Mouse (Mus musculus) neural tube, embryonic 12.5 days (tissue): ENCODE data around the gene Coro1c. TPM values are rescaled to one million over a fixed set of nuclear protein-coding genes. Genes with fewer than 3 reads are reported as not detected.
A peak's percentile ranks its signal among the peaks of the same experiment; 100 is the strongest.
"Not testable (repeated sequence)": the region's sequence is repeated elsewhere in the genome, so short reads cannot be mapped to it uniquely, and the experiment has no call there.

Source experiments
- ATAC-seq: fragments of 200-750 bp; cut with Nextera tagmentation; 2 replicates; pipeline ENCODE4 v1.8.0; 2017; ENCODE audit warnings: low read depth, mild to moderate bottlenecking, moderate TSS enrichment, moderate library complexity; ENCODE audit not compliant: low FRiP score
- H3K27ac ChIP-seq: fragments of 300-500 bp; sonication (generic); 2 replicates; pipeline ENCODE4 v1.5.1; 2016
- H3K27me3 ChIP-seq: fragments of 300-500 bp; sonication (generic); replicated peaks from 2 replicates; pipeline ENCODE4 v1.6.1; 2016; ENCODE audit warnings: mild to moderate bottlenecking
- H3K36me3 ChIP-seq: fragments of 300-500 bp; sonication (generic); 2 replicates; pipeline ENCODE4 v1.6.1; 2016; ENCODE audit warnings: mild to moderate bottlenecking
- H3K4me1 ChIP-seq: fragments of 300-500 bp; sonication (generic); 2 replicates; pipeline ENCODE4 v1.6.1; 2016
- H3K4me2 ChIP-seq: fragments of 300-500 bp; sonication (generic); replicated peaks from 2 replicates; pipeline ENCODE4 v1.6.1; 2016; ENCODE audit warnings: mild to moderate bottlenecking
- H3K4me3 ChIP-seq: fragments of 300-500 bp; sonication (generic); 2 replicates; pipeline ENCODE4 v1.5.1; 2016
- H3K9ac ChIP-seq: fragments of 300-500 bp; sonication (generic); 2 replicates; pipeline ENCODE4 v1.6.1; 2016; ENCODE audit warnings: mild to moderate bottlenecking
- H3K9me3 ChIP-seq: fragments of 300-500 bp; sonication (generic); 2 replicates; pipeline ENCODE4 v1.6.1; 2016; ENCODE audit warnings: mild to moderate bottlenecking
- WGBS: fragments of 180-500 bp; shearing (Covaris S2); methylation state at CpG from one replicate; pipeline ENCODE4 v1.1.7; 2016; 5-methylcytosine and 5-hydroxymethylcytosine counted together
- polyA plus RNA-seq: library from polyadenylated mRNA; unstranded; fragments of >200 nt; fragmentation: Nextera tagmentation; extraction: Ambion mirVana; gene quantifications from 2 replicates; pipeline ENCODE4 v1.2.1, GENCODE M21; 2016

Gene Coro1c
- polyA plus RNA-seq, 1 experiment from 2014 or later: 292 TPM

DNA sequence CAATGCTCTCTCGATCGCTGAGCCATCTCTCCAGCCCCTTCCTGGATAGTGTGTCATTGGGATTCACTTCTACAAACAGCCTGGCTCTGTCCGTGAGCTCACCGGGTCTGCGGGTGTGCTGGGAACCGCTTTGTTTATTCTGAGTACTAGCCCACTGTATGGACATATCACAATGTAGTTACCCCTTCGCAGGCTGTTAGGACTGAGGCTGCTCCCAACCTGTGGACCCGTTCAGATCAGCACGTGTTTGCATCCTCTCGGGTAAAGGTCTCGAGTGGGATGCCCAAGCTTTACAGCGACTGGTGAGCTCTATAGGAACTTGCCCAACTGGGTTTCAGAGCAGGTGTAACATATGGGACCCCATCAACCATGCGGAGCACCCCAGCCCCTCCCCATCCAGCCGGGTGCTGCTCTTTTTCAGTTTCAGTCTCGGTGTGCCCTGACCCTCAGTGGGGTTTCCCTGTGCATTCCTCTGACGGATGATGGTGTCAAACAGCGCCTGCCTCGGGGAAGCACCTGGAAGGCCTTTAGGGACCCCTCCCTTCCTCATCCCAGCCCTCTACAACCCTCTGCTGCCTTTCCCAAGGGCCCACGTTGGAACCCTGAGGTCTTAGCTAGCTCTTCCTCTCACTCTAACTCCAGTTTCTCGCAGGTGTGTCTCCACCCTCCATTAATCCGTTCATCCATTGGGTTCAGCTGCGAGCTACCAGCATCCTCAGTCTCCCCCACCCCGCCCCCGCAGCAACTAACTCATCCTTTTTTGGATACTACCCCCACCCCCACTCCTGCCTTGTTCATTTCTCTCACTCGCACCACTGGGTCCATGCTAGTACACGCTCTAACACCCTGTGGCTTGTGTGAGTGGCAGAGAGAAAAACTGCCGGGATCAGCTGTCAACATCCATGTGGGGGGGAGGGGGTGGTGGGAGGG is 94.2 kb downstream of the Coro1c start:
- Histone ChIP-seq H3K36me3 (no peaks in the 10 kb centered on the region), H3K4me1 (no peaks in the 10 kb centered on the region), H3K4me2 (no peak overlapping the region), H3K4me3 (no peak overlapping the region), H3K27ac (no peak overlapping the region), H3K9ac (no peak overlapping the region), H3K9me3 (no peaks in the 10 kb centered on the region), H3K27me3 (no peaks in the 10 kb centered on the region)
- 41% methylated on average over 27 of the region's 27 CpGs for WGBS
- ATAC-seq: no peak

DNA sequence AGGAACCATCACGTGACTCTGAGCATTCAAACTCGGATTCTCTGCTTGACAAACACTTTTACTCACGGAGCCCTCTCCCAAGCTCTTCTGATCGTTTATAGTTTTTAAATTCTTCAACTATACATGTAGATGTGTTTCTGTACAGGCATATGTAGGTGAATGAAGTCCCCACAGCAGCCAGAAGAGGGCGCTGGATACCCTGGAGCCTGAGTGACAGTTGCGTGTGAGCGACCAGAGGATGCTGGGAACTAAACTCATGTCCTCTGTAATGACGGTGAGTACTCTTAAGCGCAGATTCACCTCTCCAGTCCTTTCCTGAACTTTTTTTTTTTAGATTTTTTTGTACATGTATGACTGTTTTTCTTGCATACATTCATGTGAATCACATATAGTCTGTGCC is 95.0 kb downstream of the Coro1c start:
- ATAC-seq: no peak
- no peaks in the 10 kb centered on the region for H3K27me3 ChIP-seq

GRCm38 (mm10) chr5:113812638-113813037 is 95.9 kb downstream of the Coro1c start:
- Histone ChIP-seq H3K36me3 (no peaks in the 10 kb centered on the region), H3K27me3 (no peaks in the 10 kb centered on the region), H3K9ac (no peak overlapping the region), H3K27ac (no peak overlapping the region), H3K4me1 (no peaks in the 10 kb centered on the region), H3K9me3 (no peaks in the 10 kb centered on the region), H3K4me2 (no peak overlapping the region), H3K4me3 (no peak overlapping the region)
- ATAC-seq: no peak
- WGBS: 94% methylated on average over 2 of the region's 2 CpGs

More for the DNA sequence above, 95.0 kb downstream of the Coro1c start:
- Histone ChIP-seq H3K36me3 (no peaks in the 10 kb centered on the region), H3K4me3 (no peak overlapping the region), H3K27ac (no peak overlapping the region), H3K9ac (no peak overlapping the region), H3K4me2 (no peak overlapping the region), H3K9me3 (no peaks in the 10 kb centered on the region), H3K4me1 (no peaks in the 10 kb centered on the region)
- WGBS: 22% methylated on average over 9 of the region's 9 CpGs

DNA sequence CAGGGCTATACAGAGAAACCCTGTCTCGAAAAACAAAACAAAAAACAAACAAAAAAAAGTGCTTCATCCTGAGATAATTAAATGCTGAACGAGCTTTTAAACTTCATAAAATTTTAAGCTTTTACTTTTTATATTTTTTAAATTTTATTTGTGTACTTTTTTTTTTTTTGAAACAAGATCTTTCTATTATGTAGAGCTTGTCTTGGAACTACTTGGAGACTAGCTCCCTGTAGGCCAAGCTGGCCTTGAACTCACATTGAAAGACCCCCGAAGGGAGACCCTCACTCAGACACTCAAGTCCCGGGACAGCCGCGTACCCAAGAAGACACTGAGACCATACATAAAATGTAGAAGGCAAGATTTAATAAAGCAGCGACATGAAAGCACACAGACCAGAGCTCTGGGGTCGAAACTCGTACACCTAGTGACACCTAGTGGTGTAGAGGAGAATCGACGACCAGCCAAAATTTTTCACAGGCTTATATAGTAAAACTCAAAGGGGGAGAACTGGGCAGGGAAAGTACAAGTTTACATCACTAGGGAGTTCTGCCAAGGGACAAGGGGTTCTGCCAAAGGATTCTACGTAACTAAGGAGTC is 96.6 kb downstream of the Coro1c start:
- not testable (repeated sequence) for H3K36me3 ChIP-seq, H3K4me1 ChIP-seq

DNA sequence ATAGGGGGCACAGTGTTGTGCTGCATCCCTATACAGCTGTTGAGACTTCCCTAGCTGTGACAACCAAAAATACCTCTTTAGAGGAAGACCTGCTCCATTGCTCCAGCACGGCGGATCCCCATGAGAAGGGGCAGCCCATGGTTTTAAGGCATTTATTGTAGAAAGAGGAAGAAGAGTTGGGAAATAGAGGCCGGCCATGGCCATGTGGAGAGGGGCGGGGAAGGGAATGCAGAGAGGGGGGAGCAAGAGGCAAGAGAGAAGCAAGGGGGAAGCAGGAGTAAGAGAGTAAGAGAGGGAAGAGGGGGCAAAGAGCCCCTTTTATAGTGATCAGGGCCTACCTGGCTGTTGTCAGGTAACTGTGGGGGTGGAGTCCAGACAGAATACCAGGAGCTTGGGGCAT is 98.4 kb downstream of the Coro1c start:
- ATAC-seq: no peak
- no peak overlapping the region for H3K4me3 ChIP-seq
- no peak overlapping the region for H3K9ac ChIP-seq
- no peaks in the 10 kb centered on the region for H3K36me3 ChIP-seq
- 89% methylated on average over 4 of the region's 4 CpGs for WGBS
- no peaks in the 10 kb centered on the region for H3K9me3 ChIP-seq
- H3K4me2 ChIP-seq: no peak overlapping the region
- H3K27me3 ChIP-seq: no peaks in the 10 kb centered on the region
- H3K27ac ChIP-seq: no peak overlapping the region
- no peaks in the 10 kb centered on the region for H3K4me1 ChIP-seq

More for the DNA sequence above, 96.6 kb downstream of the Coro1c start:
- H3K9ac ChIP-seq, H3K27me3 ChIP-seq, H3K4me3 ChIP-seq, H3K4me2 ChIP-seq, H3K27ac ChIP-seq, H3K9me3 ChIP-seq, ATAC-seq: not testable (repeated sequence)
- whole genome bisulfite sequencing: 24% methylated on average over 11 of the region's 12 CpGs

- Histone ChIP-seq H3K4me1 (no peaks in the 10 kb centered on the region), H3K4me2 (no peak overlapping the region), H3K27ac (no peak overlapping the region), H3K36me3 (no peaks in the 10 kb centered on the region), H3K9ac (no peak overlapping the region), H3K9me3 (no peaks in the 10 kb centered on the region), H3K27me3 (no peaks in the 10 kb centered on the region), H3K4me3 (no peak overlapping the region)
- no peak for ATAC-seq
- WGBS: 82% methylated on average over 2 of the region's 2 CpGs
Observed at GRCm38 (mm10) chr5:113808177-113808576, 100.4 kb downstream of the Coro1c start.

DNA sequence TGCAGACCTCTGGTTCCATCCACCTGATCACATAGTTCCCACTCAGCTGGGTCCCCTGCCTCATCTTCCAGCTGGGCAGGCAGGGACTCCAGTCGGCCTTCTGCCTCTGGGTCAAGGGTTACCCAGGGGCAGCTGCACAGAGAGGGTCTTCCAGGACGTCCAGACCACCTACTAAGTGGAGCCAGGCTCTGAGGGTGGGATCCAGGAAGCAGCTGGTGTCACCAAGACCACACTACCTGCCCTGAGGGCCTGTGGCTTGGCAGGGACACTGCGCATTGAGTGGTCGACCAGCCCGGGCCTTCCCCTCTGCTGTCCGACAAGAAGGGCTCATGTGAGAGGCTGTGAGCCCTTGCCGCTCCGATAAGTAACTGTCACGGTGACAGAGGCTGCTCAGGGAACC is 100.8 kb downstream of the Coro1c start:
- H3K4me1 ChIP-seq: no peaks in the 10 kb centered on the region
- no peaks in the 10 kb centered on the region for H3K36me3 ChIP-seq
- no peak overlapping the region for H3K27ac ChIP-seq
- H3K4me2 ChIP-seq: no peak overlapping the region
- H3K4me3 ChIP-seq: no peak overlapping the region
- H3K9ac ChIP-seq: no peak overlapping the region
- ATAC-seq: no peak
- WGBS: 55% methylated on average over 9 of the region's 9 CpGs
- H3K27me3 ChIP-seq: no peaks in the 10 kb centered on the region
- no peaks in the 10 kb centered on the region for H3K9me3 ChIP-seq

GRCm38 (mm10) chr5:113806414-113806813 is 102.1 kb downstream of the Coro1c start:
- H3K9me3 ChIP-seq: no peaks in the 10 kb centered on the region
- no peak overlapping the region for H3K9ac ChIP-seq
- no peak for ATAC-seq
- no peak overlapping the region for H3K4me3 ChIP-seq
- no peaks in the 10 kb centered on the region for H3K36me3 ChIP-seq
- H3K27ac ChIP-seq: no peak overlapping the region
- no peak overlapping the region for H3K4me2 ChIP-seq
- H3K4me1 ChIP-seq: no peaks in the 10 kb centered on the region
- 31% methylated on average over 10 of the region's 10 CpGs for WGBS
- no peaks in the 10 kb centered on the region for H3K27me3 ChIP-seq

DNA sequence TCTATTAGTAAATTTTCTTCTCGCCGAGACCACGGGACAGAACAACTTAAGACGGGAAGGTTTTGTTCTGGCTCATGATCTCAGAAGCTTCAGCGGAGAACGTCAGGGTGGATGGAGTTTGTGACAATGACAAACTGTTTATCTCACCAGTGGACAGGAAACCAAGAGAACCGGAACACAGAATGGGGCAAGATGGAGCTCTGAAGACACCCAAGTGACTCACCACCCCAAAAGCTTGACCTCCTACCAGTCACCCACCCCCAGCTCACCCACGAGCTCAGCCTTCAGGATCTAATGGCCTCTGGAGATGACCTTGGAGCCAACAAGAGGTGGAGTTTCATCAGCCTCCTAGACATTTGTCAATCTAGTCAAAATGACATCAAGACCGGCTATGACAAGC is 103.3 kb downstream of the Coro1c start:
- Histone ChIP-seq H3K4me2 (no peak overlapping the region), H3K27ac (no peak overlapping the region), H3K4me1 (peaks cover 6% of the 10 kb centered on the region), H3K36me3 (no peaks in the 10 kb centered on the region), H3K4me3 (no peak overlapping the region), H3K9ac (no peak overlapping the region), H3K9me3 (no peaks in the 10 kb centered on the region), H3K27me3 (no peaks in the 10 kb centered on the region)
- no peak for ATAC-seq
- WGBS: 86% methylated on average over 9 of the region's 9 CpGs

DNA sequence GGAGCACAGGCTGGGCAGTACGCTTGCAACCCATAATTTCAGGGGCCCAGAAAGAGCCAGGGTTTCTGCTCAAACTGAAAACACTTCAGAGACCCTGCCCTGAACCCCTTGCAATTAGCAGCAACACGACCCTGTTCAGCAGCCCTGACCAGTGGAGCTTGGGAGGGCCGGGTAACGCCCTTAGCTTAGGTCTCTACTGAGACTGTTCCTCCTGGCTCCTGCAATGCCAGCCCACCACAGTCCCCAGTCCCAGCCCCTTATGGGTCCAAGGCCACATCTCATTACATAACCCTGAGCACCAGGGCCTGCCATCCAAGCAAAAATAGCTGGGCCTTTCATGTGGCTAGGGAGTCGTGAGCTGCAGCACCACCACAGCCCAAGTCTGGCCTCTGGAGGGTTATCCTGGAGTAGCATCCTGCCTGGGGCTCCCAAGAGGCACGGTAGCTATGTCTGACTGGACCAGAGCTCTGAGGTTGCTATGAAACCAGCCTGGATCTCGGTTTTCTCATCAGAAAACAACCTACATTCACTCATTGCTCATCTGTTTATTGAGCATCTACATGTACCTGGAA is 104.1 kb downstream of the Coro1c start:
- H3K4me3 ChIP-seq: no peak overlapping the region
- 57% methylated on average over 7 of the region's 7 CpGs for WGBS
- peaks cover 14% of the 10 kb centered on the region for H3K4me1 ChIP-seq
- ATAC-seq: no peak
- no peaks in the 10 kb centered on the region for H3K36me3 ChIP-seq
- H3K27me3 ChIP-seq: no peaks in the 10 kb centered on the region
- H3K9me3 ChIP-seq: no peaks in the 10 kb centered on the region
- H3K27ac ChIP-seq: no peak overlapping the region
- H3K4me2 ChIP-seq: no peak overlapping the region
- H3K9ac ChIP-seq: no peak overlapping the region

- Histone ChIP-seq H3K36me3 (no peaks in the 10 kb centered on the region), H3K27ac (peak within 1 kb of the TSS; percentile 46; the same call in 1 of the 2 replicates), H3K27me3 (0 out of 2 replicates have a peak, but pooled peaks cover 5% of the 10 kb centered on the region), H3K4me1 (peaks cover 34% of the 10 kb centered on the region), H3K9ac (peak within 1 kb of the TSS; percentile 43; the same call in 1 of the 2 replicates), H3K4me3 (peak within 1 kb of the TSS; percentile 20), H3K9me3 (no peaks in the 10 kb centered on the region), H3K4me2 (peak within 1 kb of the TSS; percentile 44)
- ATAC-seq: peak; percentile 69
- 2% methylated on average over 11 of the region's 11 CpGs for WGBS
Observed at GRCm38 (mm10) chr5:113800280-113800679, 108.3 kb downstream of the Coro1c start, which contains the start of gene Tmem119. Gene Tmem119 (minus strand): TSS chr5:113800516.

GRCm38 (mm10) chr5:113799691-113800090 is 108.9 kb downstream of the Coro1c start:
- WGBS: 32% methylated on average over 5 of the region's 5 CpGs
- peak overlapping the region; percentile 44 for H3K4me2 ChIP-seq
- H3K4me1 ChIP-seq: peaks cover 34% of the 10 kb centered on the region
- H3K36me3 ChIP-seq: no peaks in the 10 kb centered on the region
- H3K27me3 ChIP-seq: 0 out of 2 replicates have a peak, but pooled peaks cover 5% of the 10 kb centered on the region
- H3K27ac ChIP-seq: peak overlapping the region; percentile 46; the same call in 1 of the 2 replicates
- H3K4me3 ChIP-seq: peak overlapping the region; percentile 20
- no peaks in the 10 kb centered on the region for H3K9me3 ChIP-seq
- peak overlapping the region; percentile 43; the same call in 1 of the 2 replicates for H3K9ac ChIP-seq
- ATAC-seq: no peak
